Mouse (Mus musculus) C2C12 (cell line): ENCODE data around the gene Gpr35.

Experiments
- CEBPB ChIP-seq: IDR thresholded peaks from one replicate; pipeline ENCODE4 v1.6.1; 2011; ENCODE audit warnings: low read depth, mild to moderate bottlenecking, control low read depth, moderate library complexity
- CTCF ChIP-seq: IDR thresholded peaks from one replicate; pipeline ENCODE4 v1.5.1; 2011; ENCODE audit not compliant: control insufficient read depth, insufficient read depth, insufficient read length
- FOSL1 ChIP-seq: IDR thresholded peaks from one replicate; pipeline ENCODE4 v1.8.0; 2011; ENCODE audit warnings: mild to moderate bottlenecking, low read length; ENCODE audit not compliant: poor library complexity, insufficient read depth, severe bottlenecking
- MAX ChIP-seq: IDR thresholded peaks from one replicate; pipeline ENCODE4 v1.6.1; 2011; ENCODE audit warnings: mild to moderate bottlenecking, control low read depth
- MYOD1 ChIP-seq: IDR thresholded peaks from one replicate; pipeline ENCODE4 v1.6.1; 2011; ENCODE audit warnings: low read depth; ENCODE audit not compliant: control insufficient read depth, insufficient read length
- MYOG ChIP-seq: IDR thresholded peaks from one replicate; pipeline ENCODE4 v1.6.1; 2011; ENCODE audit not compliant: control insufficient read depth, insufficient read length; ENCODE audit errors: extremely low read depth
- USF1 ChIP-seq: IDR thresholded peaks from one replicate; pipeline ENCODE4 v1.6.1; 2011; ENCODE audit warnings: low read depth, mild to moderate bottlenecking, control low read depth, moderate library complexity

GRCm38 (mm10) chr1:92939746-92940145 is 10.9 kb upstream of the Gpr35 start:
- TF ChIP-seq USF1, result no peak
- TF ChIP-seq CTCF, result no peak
- TF ChIP-seq MYOG, result no peak
- TF ChIP-seq MYOD1, result no peak
- TF ChIP-seq MAX, result no peak
- TF ChIP-seq CEBPB, result no peak
- no peak for TF ChIP-seq FOSL1
